Mouse (Mus musculus): ENCODE results near the gene Wwox. TPM values are rescaled to one million over a fixed set of nuclear protein-coding genes. Genes with fewer than 3 reads are reported as not detected.
A peak's percentile ranks its signal among the peaks of the same experiment; 100 is the strongest.

The Wwox gene
- polyA plus RNA-seq, 1 experiment from 2014 or later, result 11.0 TPM

DNA sequence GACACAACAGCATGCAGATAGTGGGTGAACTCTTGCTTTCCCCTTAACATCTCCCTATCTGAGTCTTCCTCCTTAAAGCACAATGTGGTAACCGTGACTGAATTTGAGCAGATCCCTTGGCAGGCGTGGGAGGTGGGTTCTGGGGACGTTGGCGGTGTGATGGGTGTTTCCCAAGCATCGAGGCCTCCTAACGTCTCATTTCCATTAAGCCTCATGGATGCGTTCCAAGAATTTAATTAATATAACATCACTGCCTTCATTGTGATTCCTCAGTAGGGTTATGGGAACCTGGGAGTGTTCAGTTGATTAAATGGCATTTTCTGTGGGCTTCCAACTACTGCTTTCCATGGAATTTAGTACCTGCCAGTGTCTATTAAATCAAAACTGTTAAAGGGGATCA, 67.9 kb downstream of the Wwox start:
- 64% methylated on average over 7 of the region's 7 CpGs for WGBS
- no peak overlapping the region for H3K4me2 ChIP-seq (ENCODE audit: low read depth, low read length)
- ATAC-seq (ENCODE audit: low read depth) (no peak), DNase-seq (ENCODE audit: low spot score) (no peak)
- no peak overlapping the region for H3K4me3 ChIP-seq (ENCODE audit: low read depth, low read length)
- no peaks in the 10 kb centered on the region for H3K36me3 ChIP-seq (ENCODE audit: control insufficient read depth, insufficient read depth, low read length)
- H3K9me3 ChIP-seq (ENCODE audit: control insufficient read depth, low read length), result no peaks in the 10 kb centered on the region
- H3K9ac ChIP-seq (ENCODE audit: low read depth, low read length), result no peak overlapping the region
- peaks cover 16% of the 10 kb centered on the region for H3K4me1 ChIP-seq (ENCODE audit: control insufficient read depth, insufficient read depth, low read length)
- peaks cover 3% of the 10 kb centered on the region; the same call in 1 of the 2 replicates for H3K27me3 ChIP-seq (replicated peaks; ENCODE audit: control insufficient read depth, insufficient read depth, low read length)
- no peak overlapping the region for H3K27ac ChIP-seq (replicated peaks; ENCODE audit: low read depth, low read length)

DNA sequence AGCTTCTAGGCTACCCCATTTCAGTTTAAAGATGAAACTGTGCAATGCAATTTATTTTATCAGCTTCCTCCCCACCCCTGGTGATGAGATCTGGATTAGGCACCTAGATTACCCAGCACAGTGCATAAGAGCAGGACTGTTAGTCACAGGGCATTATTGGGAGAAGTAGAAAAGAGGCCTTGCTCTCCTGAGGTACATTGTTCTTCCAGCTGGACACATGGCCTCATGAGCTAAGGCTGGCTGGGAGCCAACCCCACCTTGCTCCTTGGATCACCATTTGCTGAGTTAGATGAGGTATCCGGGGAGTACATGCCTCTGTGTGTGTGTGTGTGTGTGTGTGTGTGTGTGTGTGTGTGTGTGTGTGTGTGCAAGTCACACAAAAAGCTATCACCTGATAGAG, 70.8 kb downstream of the Wwox start:
- no peak overlapping the region for H3K9ac ChIP-seq (ENCODE audit: low read depth, low read length)

DNA sequence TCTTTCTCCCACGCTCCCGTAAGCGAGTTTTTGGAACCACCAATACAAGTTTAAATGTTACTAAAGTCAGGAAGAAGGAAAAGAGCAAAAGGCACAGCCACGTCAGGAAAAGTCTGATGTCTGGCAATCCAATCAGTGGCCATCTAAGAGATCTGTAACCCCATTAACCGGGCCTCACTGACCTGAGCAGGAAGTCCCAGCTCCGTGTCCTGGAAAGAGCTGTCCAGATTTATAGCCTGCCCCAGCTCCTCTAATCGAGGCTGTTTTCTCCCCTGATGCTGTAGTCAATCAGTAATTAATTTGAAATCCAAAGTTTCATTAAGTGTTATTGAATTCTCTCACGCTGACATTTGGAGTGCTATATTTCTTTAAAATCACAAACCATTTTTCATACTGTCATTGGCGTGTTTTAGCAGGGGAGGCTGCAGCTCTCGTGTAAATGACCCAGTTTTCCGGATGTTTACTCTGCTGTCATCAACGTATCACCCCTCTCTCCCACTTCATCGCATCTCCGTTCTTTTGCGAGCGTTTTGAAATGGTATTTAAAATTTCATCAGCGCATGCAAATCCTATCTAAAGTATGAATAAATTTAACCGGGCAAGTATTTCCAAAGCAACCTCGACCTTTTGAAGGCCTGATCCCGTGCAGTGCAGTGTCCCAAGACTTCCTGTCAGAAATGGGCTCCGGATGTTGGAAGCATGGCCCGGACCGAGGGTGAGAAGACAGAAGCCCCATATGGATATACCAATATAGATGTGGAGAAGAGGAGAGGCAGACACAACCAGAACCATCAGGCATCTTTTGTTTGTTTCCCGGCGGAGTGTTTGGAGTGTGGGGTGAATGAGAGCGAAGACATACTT, 72.8 kb downstream of the Wwox start:
- Histone ChIP-seq H3K27me3 (replicated peaks; ENCODE audit: control insufficient read depth, insufficient read depth, low read length) (no peaks in the 10 kb centered on the region; the same call in 1 of the 2 replicates), H3K4me2 (ENCODE audit: low read depth, low read length) (no peak overlapping the region), H3K9me3 (ENCODE audit: control insufficient read depth, low read length) (no peaks in the 10 kb centered on the region), H3K36me3 (ENCODE audit: control insufficient read depth, insufficient read depth, low read length) (no peaks in the 10 kb centered on the region), H3K4me3 (ENCODE audit: low read depth, low read length) (no peak overlapping the region), H3K4me1 (ENCODE audit: control insufficient read depth, insufficient read depth, low read length) (no peaks in the 10 kb centered on the region), H3K27ac (replicated peaks; ENCODE audit: low read depth, low read length) (no peak overlapping the region), H3K9ac (ENCODE audit: low read depth, low read length) (no peak overlapping the region)
- no peak for ATAC-seq (ENCODE audit: low read depth)
- WGBS, result 79% methylated on average over 26 of the region's 26 CpGs
- DNase-seq (ENCODE audit: low spot score), result no peak

More for the DNA sequence above, 70.8 kb downstream of the Wwox start:
- ATAC-seq (ENCODE audit: low read depth), result no peak
- Histone ChIP-seq H3K36me3 (ENCODE audit: control insufficient read depth, insufficient read depth, low read length) (no peaks in the 10 kb centered on the region), H3K27me3 (replicated peaks; ENCODE audit: control insufficient read depth, insufficient read depth, low read length) (peaks cover 3% of the 10 kb centered on the region; the same call in 1 of the 2 replicates), H3K27ac (replicated peaks; ENCODE audit: low read depth, low read length) (no peak overlapping the region), H3K4me2 (ENCODE audit: low read depth, low read length) (no peak overlapping the region), H3K4me3 (ENCODE audit: low read depth, low read length) (no peak overlapping the region), H3K4me1 (ENCODE audit: control insufficient read depth, insufficient read depth, low read length) (peaks cover 7% of the 10 kb centered on the region), H3K9me3 (ENCODE audit: control insufficient read depth, low read length) (no peaks in the 10 kb centered on the region)
- DNase-seq (ENCODE audit: low spot score), result no peak
- whole genome bisulfite sequencing, result 76% methylated on average over 1 of the region's 1 CpGs

- ATAC-seq (ENCODE audit: low read depth), result no peak
- no peaks in the 10 kb centered on the region for H3K36me3 ChIP-seq (ENCODE audit: control insufficient read depth, insufficient read depth, low read length)
- no peak overlapping the region for H3K9ac ChIP-seq (ENCODE audit: low read depth, low read length)
- H3K27me3 ChIP-seq (replicated peaks; ENCODE audit: control insufficient read depth, insufficient read depth, low read length), result no peaks in the 10 kb centered on the region; the same call in 1 of the 2 replicates
- no peak overlapping the region for H3K4me3 ChIP-seq (ENCODE audit: low read depth, low read length)
- no peak overlapping the region for H3K27ac ChIP-seq (replicated peaks; ENCODE audit: low read depth, low read length)
- no peak for DNase-seq (ENCODE audit: low spot score)
- H3K4me1 ChIP-seq (ENCODE audit: control insufficient read depth, insufficient read depth, low read length), result no peaks in the 10 kb centered on the region
- H3K9me3 ChIP-seq (ENCODE audit: control insufficient read depth, low read length), result no peaks in the 10 kb centered on the region
- H3K4me2 ChIP-seq (ENCODE audit: low read depth, low read length), result no peak overlapping the region
- 57% methylated on average over 11 of the region's 11 CpGs for WGBS
These were observed 75.2 kb downstream of the Wwox start for GRCm38 (mm10) chr8:114514692-114515091.

GRCm38 (mm10) chr8:114523061-114523460, 83.6 kb downstream of the Wwox start:
- DNase-seq (ENCODE audit: low spot score), result no peak
- Histone ChIP-seq H3K36me3 (ENCODE audit: control insufficient read depth, insufficient read depth, low read length) (no peaks in the 10 kb centered on the region), H3K9ac (ENCODE audit: low read depth, low read length) (no peak overlapping the region), H3K4me3 (ENCODE audit: low read depth, low read length) (no peak overlapping the region), H3K27ac (replicated peaks; ENCODE audit: low read depth, low read length) (no peak overlapping the region), H3K4me1 (ENCODE audit: control insufficient read depth, insufficient read depth, low read length) (no peaks in the 10 kb centered on the region), H3K4me2 (ENCODE audit: low read depth, low read length) (no peak overlapping the region), H3K9me3 (ENCODE audit: control insufficient read depth, low read length) (no peaks in the 10 kb centered on the region), H3K27me3 (replicated peaks; ENCODE audit: control insufficient read depth, insufficient read depth, low read length) (no peaks in the 10 kb centered on the region)
- WGBS, result 79% methylated on average over 2 of the region's 2 CpGs
- no peak for ATAC-seq (ENCODE audit: low read depth)

DNA sequence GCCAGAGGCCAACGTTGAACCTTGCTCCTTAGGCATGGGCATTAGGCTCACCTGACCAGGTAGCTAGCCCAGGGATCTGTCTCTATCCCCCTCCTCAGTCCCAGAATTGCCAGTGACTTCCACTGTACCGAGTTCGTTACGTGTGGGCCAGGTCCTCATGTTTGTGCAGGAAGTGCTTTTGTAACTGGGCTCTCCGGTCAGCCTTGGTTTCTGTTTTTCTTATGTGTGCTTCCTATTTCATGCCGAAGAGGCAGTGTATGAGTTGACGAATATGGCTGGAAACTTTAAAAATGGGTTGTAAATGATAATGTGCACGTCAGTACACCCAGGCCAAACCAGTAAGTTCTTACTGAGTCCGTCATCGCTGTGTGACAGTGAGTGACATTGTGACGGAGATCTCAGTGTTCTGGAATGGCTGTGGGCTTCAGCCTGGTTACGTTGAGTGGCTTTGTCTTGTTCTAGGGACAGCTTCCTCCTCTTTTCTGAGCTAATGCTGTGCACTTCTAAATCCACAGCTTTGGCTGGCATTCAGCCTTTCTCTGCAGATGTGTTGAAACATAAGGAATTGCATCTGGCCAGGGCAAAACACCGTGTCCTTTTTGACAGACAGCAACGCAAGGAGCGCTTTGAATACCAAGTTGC, 87.3 kb downstream of the Wwox start:
- no peak overlapping the region for H3K4me3 ChIP-seq (ENCODE audit: low read depth, low read length)
- no peaks in the 10 kb centered on the region for H3K27me3 ChIP-seq (replicated peaks; ENCODE audit: control insufficient read depth, insufficient read depth, low read length)
- H3K27ac ChIP-seq (replicated peaks; ENCODE audit: low read depth, low read length), result no peak overlapping the region
- H3K9me3 ChIP-seq (ENCODE audit: control insufficient read depth, low read length), result no peaks in the 10 kb centered on the region
- no peak overlapping the region for H3K9ac ChIP-seq (ENCODE audit: low read depth, low read length)
- no peaks in the 10 kb centered on the region for H3K36me3 ChIP-seq (ENCODE audit: control insufficient read depth, insufficient read depth, low read length)
- no peak overlapping the region for H3K4me2 ChIP-seq (ENCODE audit: low read depth, low read length)
- ATAC-seq (ENCODE audit: low read depth), result no peak
- DNase-seq (ENCODE audit: low spot score), result peak; percentile 32
- whole genome bisulfite sequencing, result 78% methylated on average over 15 of the region's 15 CpGs
- no peaks in the 10 kb centered on the region for H3K4me1 ChIP-seq (ENCODE audit: control insufficient read depth, insufficient read depth, low read length)

DNA sequence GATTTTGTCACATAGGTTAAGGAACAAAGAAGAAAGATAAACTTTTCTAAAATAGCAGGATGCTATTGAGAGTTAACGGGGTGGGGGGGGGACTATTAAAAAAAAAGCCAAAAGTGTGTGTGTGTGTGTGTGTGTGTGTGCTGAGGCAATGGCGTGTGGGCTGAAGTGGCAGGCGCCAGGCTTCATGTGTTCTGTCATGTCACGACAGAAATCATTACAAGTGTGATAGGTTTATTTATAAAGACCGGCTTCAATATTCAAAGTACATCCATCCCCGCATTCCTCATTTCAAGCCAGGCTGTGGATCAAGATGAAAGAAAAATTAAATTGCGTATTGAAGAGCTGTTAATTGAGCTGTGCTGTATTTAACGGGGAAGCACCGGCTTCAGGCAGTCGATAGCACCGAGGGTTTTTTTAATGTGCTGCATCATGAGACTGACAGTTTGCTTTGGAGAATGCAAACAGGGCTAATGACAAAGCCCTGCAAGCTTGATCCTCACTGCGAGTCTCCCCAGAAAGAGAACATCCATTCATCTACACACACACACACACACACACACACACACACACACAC, 88.3 kb downstream of the Wwox start:
- Histone ChIP-seq H3K27me3 (replicated peaks; ENCODE audit: control insufficient read depth, insufficient read depth, low read length) (no peaks in the 10 kb centered on the region), H3K9me3 (ENCODE audit: control insufficient read depth, low read length) (no peaks in the 10 kb centered on the region), H3K27ac (replicated peaks; ENCODE audit: low read depth, low read length) (no peak overlapping the region), H3K9ac (ENCODE audit: low read depth, low read length) (no peak overlapping the region), H3K4me2 (ENCODE audit: low read depth, low read length) (no peak overlapping the region), H3K4me3 (ENCODE audit: low read depth, low read length) (no peak overlapping the region), H3K4me1 (ENCODE audit: control insufficient read depth, insufficient read depth, low read length) (no peaks in the 10 kb centered on the region), H3K36me3 (ENCODE audit: control insufficient read depth, insufficient read depth, low read length) (no peaks in the 10 kb centered on the region)
- ATAC-seq (ENCODE audit: low read depth) (no peak), DNase-seq (ENCODE audit: low spot score) (no peak)
- WGBS, result 67% methylated on average over 12 of the region's 12 CpGs

- H3K4me2 ChIP-seq (ENCODE audit: low read depth, low read length), result no peak overlapping the region
- no peaks in the 10 kb centered on the region for H3K27me3 ChIP-seq (replicated peaks; ENCODE audit: control insufficient read depth, insufficient read depth, low read length)
- H3K27ac ChIP-seq (replicated peaks; ENCODE audit: low read depth, low read length), result no peak overlapping the region
- no peaks in the 10 kb centered on the region for H3K4me1 ChIP-seq (ENCODE audit: control insufficient read depth, insufficient read depth, low read length)
- H3K4me3 ChIP-seq (ENCODE audit: low read depth, low read length), result no peak overlapping the region
- no peak overlapping the region for H3K9ac ChIP-seq (ENCODE audit: low read depth, low read length)
- no peaks in the 10 kb centered on the region for H3K36me3 ChIP-seq (ENCODE audit: control insufficient read depth, insufficient read depth, low read length)
- WGBS, result 82% methylated on average over 10 of the region's 10 CpGs
- ATAC-seq (ENCODE audit: low read depth), result no peak
- H3K9me3 ChIP-seq (ENCODE audit: control insufficient read depth, low read length), result no peaks in the 10 kb centered on the region
- no peak for DNase-seq (ENCODE audit: low spot score)
These were observed 90.1 kb downstream of the Wwox start for GRCm38 (mm10) chr8:114529581-114529980.
